In genomic region chr9:123526502-123526901, GRCm38 (mm10) we compare ENCODE assay signal across 21 mouse cellular contexts.
"Had no signal": no experiment of that assay in that cellular context is flagged by ENCODE, and none has a peak within 500 bp of the region (broad histone marks: within the 10 kb centered on the region; RNA-seq: fewer than 3 reads in every experiment).

No protein-coding gene starts in this region.

- H3K27ac ChIP-seq: heart, embryonic 10.5 days; heart, embryonic 13.5 days; heart, embryonic 15.5 days; hindbrain, embryonic 13.5 days; hindbrain, embryonic 15.5 days; hindbrain, postnatal 0 days; intestine, embryonic 15.5 days; layer of hippocampus, adult 2 months; left cerebral cortex, adult 2 months; limb, embryonic 10.5 days; limb, embryonic 12.5 days had no signal

- H3K27me3 ChIP-seq: heart, embryonic 13.5 days; heart, embryonic 15.5 days; hindbrain, embryonic 13.5 days; hindbrain, embryonic 15.5 days; intestine, embryonic 15.5 days; limb, embryonic 12.5 days had no signal

- DNase-seq: gastrocnemius, postnatal 10 days; gastrocnemius, postnatal 36 days; heart, postnatal 14 days; heart, postnatal 36 days; kidney, adult 18-20 months; kidney, adult 8-10 months; kidney, postnatal 10 days; kidney, postnatal 25 days; kidney, postnatal 4 days; liver had no signal

- H3K36me3 ChIP-seq: hindbrain, embryonic 13.5 days; hindbrain, embryonic 15.5 days; intestine, embryonic 15.5 days; limb, embryonic 12.5 days had no signal

- H3K4me3 ChIP-seq: heart, embryonic 10.5 days; heart, embryonic 13.5 days; heart, embryonic 15.5 days; hindbrain, embryonic 13.5 days; hindbrain, embryonic 15.5 days; intestine, embryonic 15.5 days; layer of hippocampus, adult 2 months; left cerebral cortex, adult 2 months; limb, embryonic 10.5 days; limb, embryonic 12.5 days had no signal
